Mouse (Mus musculus) erythroblast, embryonic 14.5 days (primary cell): ENCODE measurements around the gene Btbd10.

ENCODE experiments used
- GATA1 ChIP-seq: IDR thresholded peaks from 2 replicates; pipeline ENCODE4 v1.6.1; 2012; ENCODE audit warnings: low read length, inconsistent platforms, mixed read lengths
- TAL1 ChIP-seq: IDR thresholded peaks from 3 replicates; pipeline ENCODE4 v1.6.1; 2012; ENCODE audit warnings: low read length, inconsistent platforms, mixed read lengths

DNA sequence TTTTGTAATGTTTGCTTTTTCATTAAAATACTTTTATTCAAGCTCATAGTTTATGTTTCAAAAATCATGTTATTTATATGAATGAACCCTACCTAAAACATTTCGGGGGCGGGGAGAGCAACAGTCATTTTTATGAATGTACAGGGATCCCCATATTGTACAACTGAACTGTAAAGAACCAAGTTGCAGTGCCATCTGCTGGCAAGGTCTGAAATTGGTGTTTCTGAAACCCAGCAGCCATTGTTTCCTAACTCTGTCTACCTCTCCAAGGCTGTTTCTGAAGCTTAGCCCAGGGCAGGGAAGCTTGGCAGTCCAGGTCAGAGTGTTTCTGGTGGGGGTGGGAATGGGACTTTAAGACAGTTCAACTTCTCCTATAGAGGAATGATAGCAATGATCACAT, 57.4 kb downstream of the Btbd10 start:
- TF ChIP-seq TAL1 (no peak), GATA1 (no peak)
